Mouse (Mus musculus): ENCODE results near the gene Krtap13. TPM values are rescaled to one million over a fixed set of nuclear protein-coding genes. Genes with fewer than 3 reads are reported as not detected.

The Krtap13 gene
- not detected for polyA plus RNA-seq (2015; fragmentation: Illumina TruSeq; extraction: RNeasy Lipid Tissue Mini Kit (QIAGEN cat#74804); ENCODE audit: low read depth, low replicate concordance)

GRCm38 (mm10) chr16:88751535-88751934, at the start of gene Krtap13:
Krtap13 (minus strand) TSS chr16:88751635.

GRCm38 (mm10) chr16:88777596-88777995, 26.2 kb upstream of the Krtap13 start, which contains the start of gene Gm5965:
Gm5965 (plus strand) TSS chr16:88777896.

GRCm38 (mm10) chr16:88774106-88774505, 22.7 kb upstream of the Krtap13 start, which contains the start of gene 2310057N15Rik:
2310057N15Rik (minus strand) TSS chr16:88774206.

GRCm38 (mm10) chr16:88758547-88758946, 7.1 kb upstream of the Krtap13 start, which contains the start of gene 2310034C09Rik:
2310034C09Rik (plus strand) TSS chr16:88758847.

GRCm38 (mm10) chr16:88728812-88729275, 22.6 kb downstream of the Krtap13 start, which contains the start of gene Krtap13-1:
Krtap13-1 (plus strand) TSS chr16:88728862.

GRCm38 (mm10) chr16:88707496-88708012, 43.9 kb downstream of the Krtap13 start, which contains the start of gene 2310061N02Rik:
2310061N02Rik (minus strand) TSS chr16:88707962.

Other genes with a start within 250 kb of the Krtap13 start
- not detected for gene Cldn17, start 244.7 kb downstream of the Krtap13 start, polyA plus RNA-seq (2015; fragmentation: Illumina TruSeq; extraction: RNeasy Lipid Tissue Mini Kit (QIAGEN cat#74804); ENCODE audit: low read depth, low replicate concordance)
- gene Cldn8, start 188.5 kb downstream of the Krtap13 start, polyA plus RNA-seq (2015; fragmentation: Illumina TruSeq; extraction: RNeasy Lipid Tissue Mini Kit (QIAGEN cat#74804); ENCODE audit: low read depth, low replicate concordance): not detected
- gene Krtap24-1, start 139.4 kb downstream of the Krtap13 start, polyA plus RNA-seq (2015; fragmentation: Illumina TruSeq; extraction: RNeasy Lipid Tissue Mini Kit (QIAGEN cat#74804); ENCODE audit: low read depth, low replicate concordance): not detected
- not detected for gene 2310079G19Rik, start 124.0 kb downstream of the Krtap13 start, polyA plus RNA-seq (2015; fragmentation: Illumina TruSeq; extraction: RNeasy Lipid Tissue Mini Kit (QIAGEN cat#74804); ENCODE audit: low read depth, low replicate concordance)
- gene Krtap26-1, start 103.8 kb downstream of the Krtap13 start, polyA plus RNA-seq (2015; fragmentation: Illumina TruSeq; extraction: RNeasy Lipid Tissue Mini Kit (QIAGEN cat#74804); ENCODE audit: low read depth, low replicate concordance): not detected
- not detected for gene Krtap27-1, start 80.0 kb downstream of the Krtap13 start, polyA plus RNA-seq (2015; fragmentation: Illumina TruSeq; extraction: RNeasy Lipid Tissue Mini Kit (QIAGEN cat#74804); ENCODE audit: low read depth, low replicate concordance)
- gene 2310061N02Rik, start 43.7 kb downstream of the Krtap13 start, polyA plus RNA-seq (2015; fragmentation: Illumina TruSeq; extraction: RNeasy Lipid Tissue Mini Kit (QIAGEN cat#74804); ENCODE audit: low read depth, low replicate concordance): not detected
- not detected for gene Krtap13-1, start 22.8 kb downstream of the Krtap13 start, polyA plus RNA-seq (2015; fragmentation: Illumina TruSeq; extraction: RNeasy Lipid Tissue Mini Kit (QIAGEN cat#74804); ENCODE audit: low read depth, low replicate concordance)
- gene 2310034C09Rik, start 7.2 kb upstream of the Krtap13 start, polyA plus RNA-seq (2015; fragmentation: Illumina TruSeq; extraction: RNeasy Lipid Tissue Mini Kit (QIAGEN cat#74804); ENCODE audit: low read depth, low replicate concordance): not detected
- not detected for gene 2310057N15Rik, start 22.6 kb upstream of the Krtap13 start, polyA plus RNA-seq (2015; fragmentation: Illumina TruSeq; extraction: RNeasy Lipid Tissue Mini Kit (QIAGEN cat#74804); ENCODE audit: low read depth, low replicate concordance)
- gene Gm5965, start 26.3 kb upstream of the Krtap13 start, polyA plus RNA-seq (2015; fragmentation: Illumina TruSeq; extraction: RNeasy Lipid Tissue Mini Kit (QIAGEN cat#74804); ENCODE audit: low read depth, low replicate concordance): not detected
- gene Gm20741, start 60.6 kb upstream of the Krtap13 start, polyA plus RNA-seq (2015; fragmentation: Illumina TruSeq; extraction: RNeasy Lipid Tissue Mini Kit (QIAGEN cat#74804); ENCODE audit: low read depth, low replicate concordance): not detected
- not detected for gene Krtap15, start 68.6 kb upstream of the Krtap13 start, polyA plus RNA-seq (2015; fragmentation: Illumina TruSeq; extraction: RNeasy Lipid Tissue Mini Kit (QIAGEN cat#74804); ENCODE audit: low read depth, low replicate concordance)
- gene Krtap14, start 74.5 kb upstream of the Krtap13 start, polyA plus RNA-seq (2015; fragmentation: Illumina TruSeq; extraction: RNeasy Lipid Tissue Mini Kit (QIAGEN cat#74804); ENCODE audit: low read depth, low replicate concordance): not detected
- gene Krtap19-1, start 117.8 kb upstream of the Krtap13 start, polyA plus RNA-seq (2015; fragmentation: Illumina TruSeq; extraction: RNeasy Lipid Tissue Mini Kit (QIAGEN cat#74804); ENCODE audit: low read depth, low replicate concordance): not detected
- gene Krtap19-2, start 122.6 kb upstream of the Krtap13 start, polyA plus RNA-seq (2015; fragmentation: Illumina TruSeq; extraction: RNeasy Lipid Tissue Mini Kit (QIAGEN cat#74804); ENCODE audit: low read depth, low replicate concordance): not detected
- not detected for gene Krtap19-3, start 126.4 kb upstream of the Krtap13 start, polyA plus RNA-seq (2015; fragmentation: Illumina TruSeq; extraction: RNeasy Lipid Tissue Mini Kit (QIAGEN cat#74804); ENCODE audit: low read depth, low replicate concordance)
- gene Krtap19-4, start 133.5 kb upstream of the Krtap13 start, polyA plus RNA-seq (2015; fragmentation: Illumina TruSeq; extraction: RNeasy Lipid Tissue Mini Kit (QIAGEN cat#74804); ENCODE audit: low read depth, low replicate concordance): not detected
- gene Krtap19-5, start 144.8 kb upstream of the Krtap13 start, polyA plus RNA-seq (2015; fragmentation: Illumina TruSeq; extraction: RNeasy Lipid Tissue Mini Kit (QIAGEN cat#74804); ENCODE audit: low read depth, low replicate concordance): not detected
- gene Krtap19-9b, start 180.6 kb upstream of the Krtap13 start, polyA plus RNA-seq (2015; fragmentation: Illumina TruSeq; extraction: RNeasy Lipid Tissue Mini Kit (QIAGEN cat#74804); ENCODE audit: low read depth, low replicate concordance): not detected
- gene Krtap16-3, start 211.2 kb upstream of the Krtap13 start, polyA plus RNA-seq (2015; fragmentation: Illumina TruSeq; extraction: RNeasy Lipid Tissue Mini Kit (QIAGEN cat#74804); ENCODE audit: low read depth, low replicate concordance): not detected